19 mouse cellular contexts compared by ENCODE assay signal in genomic region chr1:181167816-181168215, GRCm38 (mm10).
"Had no signal": no experiment of that assay in that cellular context is flagged by ENCODE, and none has a peak within 500 bp of the region (broad histone marks: within the 10 kb centered on the region; RNA-seq: fewer than 3 reads in every experiment).

No protein-coding gene starts in this region.

- H3K4me2 ChIP-seq: lung, embryonic 14.5 days; midbrain, embryonic 12.5 days; neural tube, embryonic 12.5 days; neural tube, embryonic 15.5 days had no signal

- H3K9ac ChIP-seq: lung, embryonic 14.5 days; midbrain, embryonic 12.5 days; neural tube, embryonic 12.5 days; neural tube, embryonic 15.5 days had no signal

- H3K9me3 ChIP-seq: midbrain, embryonic 10.5 days; midbrain, embryonic 12.5 days; neural tube, embryonic 12.5 days; neural tube, embryonic 15.5 days had no signal

- H3K4me1 ChIP-seq: midbrain, embryonic 10.5 days; midbrain, embryonic 12.5 days; neural tube, embryonic 12.5 days; neural tube, embryonic 15.5 days had no signal

- H3K27me3 ChIP-seq: midbrain, embryonic 12.5 days; neural tube, embryonic 12.5 days; neural tube, embryonic 15.5 days had no signal

- H3K27ac ChIP-seq: midbrain, embryonic 10.5 days; midbrain, embryonic 12.5 days; neural tube, embryonic 12.5 days; neural tube, embryonic 15.5 days had no signal

- ATAC-seq: midbrain, embryonic 16.5 days had no signal

- H3K4me3 ChIP-seq: midbrain, embryonic 10.5 days; midbrain, embryonic 12.5 days; myocyte; neural tube, embryonic 12.5 days; neural tube, embryonic 15.5 days had no signal

- DNase-seq: lung, adult 18-20 months; lung, embryonic 14.5 days; lung, postnatal 10 days; lung, postnatal 4 days; midbrain, embryonic 14.5 days; retina, postnatal 1 day; right cerebral cortex, adult 18-20 months; right cerebral cortex, postnatal 25 days; right cerebral cortex, postnatal 4 days; spleen, adult 18-20 months; thymus, adult 18-20 months; thymus, postnatal 14 days; thymus, postnatal 36 days had no signal
